Mouse (Mus musculus) thymus, adult 2 months (tissue): ENCODE data around the gene Znrd1as.

Experiments
- CTCF ChIP-seq: fragments of 200-500 bp; IDR thresholded peaks from 2 replicates; pipeline ENCODE4 v1.5.1; 2012; ENCODE audit warnings: mild to moderate bottlenecking, control low read depth, low read length, moderate library complexity, borderline replicate concordance; ENCODE audit not compliant: control insufficient read depth, poor library complexity, insufficient read depth; ENCODE audit errors: extremely low read depth
- POLR2A ChIP-seq: fragments of 200-500 bp; IDR thresholded peaks from 2 replicates; pipeline ENCODE4 v1.6.1; 2012; ENCODE audit warnings: mild to moderate bottlenecking, low read length, control low read depth, moderate library complexity; ENCODE audit not compliant: control insufficient read depth, poor library complexity, insufficient read depth; ENCODE audit errors: extremely low read depth

DNA sequence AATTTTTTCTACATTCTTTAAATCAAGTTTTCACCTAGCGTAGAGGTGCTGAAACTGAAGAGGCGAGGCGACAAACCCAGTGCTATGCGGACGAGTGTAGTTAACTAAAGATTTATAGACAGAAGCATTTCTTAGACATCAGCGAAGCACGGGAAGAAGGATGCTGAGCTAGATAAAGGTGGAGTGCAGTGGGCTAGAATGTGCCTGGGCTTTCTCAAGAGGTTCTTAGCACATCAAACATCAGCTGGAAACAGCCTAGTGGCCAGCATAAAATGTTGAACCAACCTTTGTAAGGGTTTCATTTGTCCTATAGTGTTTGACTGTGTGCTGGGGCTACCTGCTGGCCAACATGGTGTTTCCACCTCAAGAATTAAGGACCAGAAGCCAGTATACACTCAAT, 42.5 kb downstream of the Znrd1as start, which contains the start of gene Zfp57:
- TF ChIP-seq CTCF (no peak), POLR2A (no peak)
